Mouse (Mus musculus): ENCODE data around the gene Nrd1. TPM values are rescaled to one million over a fixed set of nuclear protein-coding genes. Genes with fewer than 3 reads are reported as not detected.

Nrd1 gene
- 100 to 1,000 TPM; 225 to 233 TPM for total RNA-seq (2023)

GRCm38 (mm10) chr4:108999999-109000950 lies at the start of gene Nrd1:
Nrd1 (plus strand) TSS chr4:109000655.

Other genes starting within 250 kb of the Nrd1 start
- under 1 TPM in 1 of 2 experiments, not detected in 1; 0.09 TPM for gene Zfyve9, start 219.9 kb upstream of the Nrd1 start, total RNA-seq (2023)
- 10 to 100 TPM; 57.9 to 63.7 TPM for gene Btf3l4, start 167.0 kb upstream of the Nrd1 start, total RNA-seq (2023)
- 10 to 100 TPM; 30.2 to 38.8 TPM for gene Txndc12, start 166.1 kb upstream of the Nrd1 start, total RNA-seq (2023)
- 10 to 100 TPM; 29.9 to 31.3 TPM for gene Kti12, start 152.9 kb upstream of the Nrd1 start, total RNA-seq (2023)
- not detected for gene A730015C16Rik, start 152.0 kb upstream of the Nrd1 start, total RNA-seq (2023)
- gene Rab3b, start 121.6 kb upstream of the Nrd1 start, total RNA-seq (2023), result not detected
- gene Osbpl9, start 201.6 kb downstream of the Nrd1 start, total RNA-seq (2023), result 100 to 1,000 TPM; 170 to 176 TPM
- gene Calr4, start 233.8 kb downstream of the Nrd1 start, total RNA-seq (2023), result not detected

Data from B cell, adult 67 days (primary cell).